Mouse (Mus musculus) embryonic fibroblast, embryonic 13.5 days (primary cell): ENCODE measurements around the gene Ddias. TPM values are rescaled to one million over a fixed set of nuclear protein-coding genes. Genes with fewer than 3 reads are reported as not detected.

Source experiments
- H3K27ac ChIP-seq: 2 replicates; pipeline ENCODE4 v1.5.1; 2012; ENCODE audit warnings: low read length, control low read depth, inconsistent platforms; ENCODE audit not compliant: insufficient read depth
- H3K4me1 ChIP-seq: 2 replicates; pipeline ENCODE4 v1.6.1; 2011; ENCODE audit warnings: low read length; ENCODE audit not compliant: control insufficient read depth, insufficient read depth
- H3K4me3 ChIP-seq: 2 replicates; pipeline ENCODE4 v1.5.1; 2011; ENCODE audit warnings: mild to moderate bottlenecking, control low read depth, low read length; ENCODE audit not compliant: insufficient read depth
- CTCF ChIP-seq: IDR thresholded peaks from 2 replicates; pipeline ENCODE4 v1.5.1; 2011; ENCODE audit warnings: mild to moderate bottlenecking, control low read depth, low read length, moderate library complexity, borderline replicate concordance; ENCODE audit not compliant: insufficient read depth
- POLR2A ChIP-seq: IDR thresholded peaks from 2 replicates; pipeline ENCODE4 v1.6.1; 2011; ENCODE audit warnings: low read depth, mild to moderate bottlenecking, control low read depth, low read length, moderate library complexity
- polyA plus RNA-seq: library from polyadenylated mRNA; stranded (reverse); fragments of >200 nt; gene quantifications from 2 replicates; pipeline ENCODE4 v1.2.4, GENCODE M21; 2011; ENCODE audit warnings: low read depth; ENCODE audit not compliant: missing spikeins, insufficient read length

Ddias gene
- polyA plus RNA-seq, 1 experiment: 26.8 TPM

DNA sequence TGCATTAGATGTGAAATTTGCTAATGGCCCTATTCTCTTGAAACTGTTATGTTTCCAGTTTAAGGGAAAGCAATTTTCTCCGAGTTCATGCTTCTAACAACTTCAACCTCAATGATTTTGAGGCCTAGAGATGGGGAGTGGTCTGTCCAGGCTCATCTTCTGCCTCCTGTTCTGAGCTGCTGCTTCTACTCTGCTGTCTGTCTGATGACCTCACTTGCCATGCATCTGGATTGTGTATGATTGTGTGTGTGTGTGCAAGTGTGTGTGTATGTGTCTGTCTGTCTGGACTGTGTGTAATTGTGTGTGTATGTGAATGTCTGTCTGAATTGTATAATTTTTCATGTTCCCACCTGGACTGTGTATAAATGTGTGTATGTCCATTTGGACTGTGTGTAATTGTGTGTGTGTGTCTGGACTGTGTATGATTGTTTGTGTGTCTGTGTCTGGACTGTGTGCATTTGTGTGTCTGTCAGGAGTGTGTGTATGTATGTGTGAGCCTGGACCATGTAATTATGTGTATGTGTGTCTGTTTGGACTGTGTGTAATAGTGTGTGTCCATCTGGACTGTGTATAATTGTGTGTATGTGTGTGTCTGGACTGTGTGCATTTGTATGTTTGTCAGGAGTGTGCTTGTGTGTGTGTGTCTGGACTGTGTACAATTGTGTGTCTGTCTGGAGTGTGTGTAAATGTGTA lies 51.5 kb downstream of the Ddias start:
- TF ChIP-seq CTCF: no peak
- TF ChIP-seq POLR2A: no peak
- Histone ChIP-seq H3K4me1 (peaks cover 13% of the 10 kb centered on the region), H3K27ac (peak overlapping the region; percentile 77), H3K4me3 (no peak overlapping the region)

DNA sequence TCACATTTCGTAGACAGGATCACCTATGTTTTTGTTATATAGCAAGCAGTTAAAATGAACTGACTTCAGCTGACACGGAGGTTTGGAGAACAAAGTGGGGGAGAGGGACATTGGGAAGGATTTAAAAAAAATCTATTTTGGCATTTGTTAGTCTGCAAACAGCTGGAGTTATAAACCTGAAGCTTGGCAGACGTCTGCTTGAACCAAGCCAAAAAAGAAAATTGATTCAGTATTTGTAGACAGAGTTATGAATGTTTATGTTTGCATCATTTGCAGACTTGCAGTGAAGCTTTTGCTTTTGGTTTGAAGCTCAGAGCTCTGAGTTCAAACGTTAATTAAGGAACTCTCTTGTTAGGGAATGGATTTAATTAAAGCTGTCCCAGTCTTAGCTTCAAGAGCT lies 52.2 kb downstream of the Ddias start:
- Histone ChIP-seq H3K4me1 (peaks cover 12% of the 10 kb centered on the region), H3K27ac (peak overlapping the region; percentile 77), H3K4me3 (no peak overlapping the region)
- TF ChIP-seq CTCF: no peak
- no peak for TF ChIP-seq POLR2A

DNA sequence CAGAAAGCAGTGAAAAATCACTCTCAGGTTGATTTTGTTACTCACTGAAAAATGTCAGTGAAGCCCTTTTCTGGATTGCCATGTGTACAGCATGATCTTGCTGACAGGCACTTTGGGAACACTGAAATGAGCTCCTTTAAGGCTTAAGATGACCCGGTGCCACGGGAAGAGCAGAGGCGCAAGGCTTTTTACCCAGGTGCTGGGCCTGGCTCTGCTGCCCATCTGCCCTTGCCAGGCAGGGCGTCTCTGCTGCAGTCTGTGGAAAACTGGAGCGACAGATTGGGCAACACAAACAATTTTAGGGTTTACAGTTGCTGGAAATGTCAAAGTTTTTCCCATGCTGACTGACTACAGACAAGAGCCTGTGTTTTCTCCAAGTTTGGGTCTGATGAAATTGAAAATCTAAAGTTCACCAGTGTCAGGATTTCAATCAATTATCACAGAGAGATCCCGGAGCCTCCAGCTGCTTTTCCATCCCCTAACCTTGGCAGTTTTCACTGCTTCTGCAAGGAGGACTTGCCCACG lies 53.0 kb downstream of the Ddias start:
- no peak for TF ChIP-seq CTCF
- no peak for TF ChIP-seq POLR2A
- peak overlapping the region; percentile 77 for H3K27ac ChIP-seq
- H3K4me1 ChIP-seq: peaks cover 9% of the 10 kb centered on the region
- H3K4me3 ChIP-seq: no peak overlapping the region

DNA sequence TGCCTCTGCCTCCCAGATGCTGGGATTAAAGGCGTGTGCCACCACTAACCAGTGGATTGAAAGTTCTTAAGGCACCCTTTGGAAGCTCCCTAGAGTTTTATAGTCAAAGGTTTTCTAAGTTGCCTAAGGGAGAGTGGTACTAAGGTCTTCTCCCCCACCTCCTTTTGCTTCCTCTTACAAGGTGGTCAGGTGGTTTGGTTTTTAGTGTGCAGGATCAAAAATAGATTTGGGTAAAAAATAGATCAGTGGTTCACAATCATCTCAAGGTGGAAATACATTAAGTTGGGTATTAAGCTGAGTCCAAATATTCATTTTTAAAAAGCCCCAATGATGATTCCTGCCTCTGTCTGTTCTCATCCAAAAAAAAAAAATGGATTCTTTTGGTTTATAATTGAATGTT lies 53.6 kb downstream of the Ddias start:
- Histone ChIP-seq H3K27ac (no peak overlapping the region), H3K4me1 (peaks cover 9% of the 10 kb centered on the region), H3K4me3 (no peak overlapping the region)
- TF ChIP-seq POLR2A: no peak
- TF ChIP-seq CTCF: no peak

DNA sequence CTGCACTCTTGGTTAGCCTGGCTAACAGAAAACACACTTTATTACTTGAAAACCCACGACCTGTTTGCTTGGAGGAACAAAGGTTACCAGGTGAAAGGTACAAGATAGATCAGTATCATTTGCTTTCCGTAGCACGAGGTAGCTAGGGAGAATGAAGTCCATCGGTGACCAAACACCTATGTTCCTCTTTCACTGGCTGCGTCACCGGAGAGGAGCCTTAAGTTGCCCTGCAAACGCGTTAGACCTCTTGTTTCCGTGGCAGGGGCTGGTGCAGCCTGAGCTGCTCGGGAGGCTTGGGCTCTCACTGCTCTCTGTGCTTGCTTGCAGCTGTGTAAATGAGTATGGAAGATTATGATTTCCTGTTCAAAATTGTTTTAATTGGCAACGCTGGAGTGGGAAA lies 54.4 kb downstream of the Ddias start:
- Histone ChIP-seq H3K27ac (no peak overlapping the region), H3K4me3 (no peak overlapping the region), H3K4me1 (peaks cover 9% of the 10 kb centered on the region)
- no peak for TF ChIP-seq POLR2A
- TF ChIP-seq CTCF: no peak

DNA sequence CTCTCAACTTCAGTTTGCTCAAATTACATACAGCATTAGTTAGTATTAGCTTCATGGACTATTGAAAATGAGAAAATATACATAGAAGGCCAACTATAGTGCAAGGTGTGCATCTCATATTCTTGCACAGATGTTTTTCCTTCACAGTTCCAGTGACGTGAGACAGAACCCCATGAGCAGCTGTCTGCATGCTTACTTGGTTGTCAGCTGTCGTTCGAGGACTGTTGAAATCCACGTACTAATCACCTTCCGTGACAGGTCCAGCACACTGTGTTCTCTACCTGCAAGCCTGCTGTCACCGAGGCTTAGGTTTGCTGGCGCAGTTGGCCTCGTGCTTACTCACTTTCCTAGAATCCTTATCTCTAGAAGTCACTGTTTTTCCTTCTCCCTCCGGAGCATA lies 56.2 kb downstream of the Ddias start:
- Histone ChIP-seq H3K4me3 (no peak overlapping the region), H3K27ac (no peak overlapping the region), H3K4me1 (peaks cover 9% of the 10 kb centered on the region)
- TF ChIP-seq CTCF: no peak
- no peak for TF ChIP-seq POLR2A

DNA sequence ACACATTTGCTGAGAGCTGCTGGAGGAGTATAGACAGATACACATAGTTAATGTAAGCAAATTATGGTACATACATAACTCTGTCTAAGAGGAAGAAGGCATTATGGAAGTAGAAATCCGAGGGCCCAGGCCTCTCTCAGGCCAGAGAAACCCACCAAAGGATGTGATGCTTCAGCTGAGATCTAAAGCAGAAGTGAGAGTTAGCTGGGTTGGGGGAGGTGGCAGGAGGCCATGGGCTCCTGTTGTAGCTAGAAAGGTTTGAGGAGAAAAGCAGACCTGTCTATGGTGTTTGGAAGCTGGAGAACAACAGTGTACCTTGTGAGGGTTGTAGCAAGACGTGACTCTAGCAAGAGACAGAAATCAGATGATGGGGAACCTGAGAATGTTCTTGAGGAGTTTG lies 56.8 kb downstream of the Ddias start:
- Histone ChIP-seq H3K4me3 (no peak overlapping the region), H3K27ac (no peak overlapping the region), H3K4me1 (peaks cover 6% of the 10 kb centered on the region; the same call in 1 of the 2 replicates)
- TF ChIP-seq CTCF (no peak), POLR2A (no peak)

DNA sequence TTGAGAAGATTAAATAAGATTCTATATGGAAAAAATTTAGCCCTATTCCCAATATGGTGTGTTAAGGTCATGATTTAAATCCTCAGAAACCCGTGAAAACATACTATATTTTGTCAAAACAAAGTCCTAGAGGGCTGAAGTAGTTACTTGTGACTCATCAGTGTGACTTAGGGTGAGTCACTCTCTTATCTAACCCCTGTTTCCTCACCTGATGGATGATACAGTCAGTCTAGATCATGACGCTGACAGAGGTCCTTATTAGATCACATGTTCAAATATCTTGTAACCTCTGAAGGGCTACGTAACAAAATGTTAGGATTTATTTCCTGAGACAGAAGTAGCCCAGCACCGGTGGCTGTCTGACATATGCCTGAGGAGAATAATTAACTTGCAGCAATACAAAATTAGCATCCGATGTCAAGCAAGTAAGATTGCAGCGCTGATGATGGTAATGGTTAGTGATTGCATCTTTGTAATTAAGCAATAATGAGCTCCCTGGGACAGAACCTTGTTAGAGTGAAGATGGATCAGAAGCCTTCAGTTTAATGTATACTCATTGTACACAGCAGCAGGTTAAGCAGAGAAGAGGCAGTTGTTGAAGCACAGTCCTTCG lies 62.3 kb downstream of the Ddias start:
- Histone ChIP-seq H3K4me3 (no peak overlapping the region), H3K4me1 (peaks cover 4% of the 10 kb centered on the region; the same call in 1 of the 2 replicates), H3K27ac (no peak overlapping the region)
- TF ChIP-seq POLR2A: no peak
- no peak for TF ChIP-seq CTCF

Other genes starting within 250 kb of the Ddias start
- 7.5 and 8.8 TPM in 2 replicates for gene Ankrd42, start 237.1 kb downstream of the Ddias start, polyA plus RNA-seq
- gene Pcf11, start 204.3 kb downstream of the Ddias start, polyA plus RNA-seq: 33.3 and 33.7 TPM in 2 replicates
- gene Rab30, start 132.6 kb downstream of the Ddias start, polyA plus RNA-seq: 38.7 and 45.6 TPM in 2 replicates
- gene Prcp, start 223 bp upstream of the Ddias start, polyA plus RNA-seq: 73.0 and 77.9 TPM in 2 replicates
- 0.40 and 0.51 TPM in 2 replicates for gene Fam181b, start 205.6 kb upstream of the Ddias start, polyA plus RNA-seq